Mouse (Mus musculus) G1E (cell line): ENCODE data around the gene 9430097D07Rik.
A peak's percentile ranks its signal among the peaks of the same experiment; 100 is the strongest.

Source experiments
- CTCF ChIP-seq: IDR thresholded peaks from 2 replicates; pipeline ENCODE4 v1.5.1; 2012; ENCODE audit warnings: low read depth, low read length, inconsistent platforms, mixed read lengths
- GATA1 ChIP-seq: IDR thresholded peaks from 2 replicates; pipeline ENCODE4 v1.6.1; 2012; ENCODE audit warnings: borderline replicate concordance, low read length, inconsistent platforms, mixed read lengths
- POLR2AphosphoS5 ChIP-seq: IDR thresholded peaks from 2 replicates; pipeline ENCODE4 v1.6.1; 2012; ENCODE audit warnings: low read depth, low read length, inconsistent platforms; ENCODE audit not compliant: insufficient replicate concordance

- TF ChIP-seq CTCF (peak; percentile 25; the same call in 1 of the 2 replicates), GATA1 (no peak), POLR2AphosphoS5 (no peak)
Measured at GRCm38 (mm10) chr2:32617601-32618000, 42.1 kb upstream of the 9430097D07Rik start.
